Mouse (Mus musculus) small intestine, adult 10 weeks (tissue): ENCODE measurements around the gene Ctnnbip1. TPM values are rescaled to one million over a fixed set of nuclear protein-coding genes. Genes with fewer than 3 reads are reported as not detected.

ENCODE experiments used
- polyA plus RNA-seq: library from polyadenylated mRNA; stranded (reverse); fragments of 350-450 nt; fragmentation: Illumina TruSeq; extraction: RNeasy Lipid Tissue Mini Kit (QIAGEN cat#74804); gene quantifications from one replicate; pipeline ENCODE4 v1.2.3, GENCODE M21; 2014; ENCODE audit warnings: low replicate concordance

Gene Ctnnbip1
- polyA plus RNA-seq, result 10.2 TPM

DNA sequence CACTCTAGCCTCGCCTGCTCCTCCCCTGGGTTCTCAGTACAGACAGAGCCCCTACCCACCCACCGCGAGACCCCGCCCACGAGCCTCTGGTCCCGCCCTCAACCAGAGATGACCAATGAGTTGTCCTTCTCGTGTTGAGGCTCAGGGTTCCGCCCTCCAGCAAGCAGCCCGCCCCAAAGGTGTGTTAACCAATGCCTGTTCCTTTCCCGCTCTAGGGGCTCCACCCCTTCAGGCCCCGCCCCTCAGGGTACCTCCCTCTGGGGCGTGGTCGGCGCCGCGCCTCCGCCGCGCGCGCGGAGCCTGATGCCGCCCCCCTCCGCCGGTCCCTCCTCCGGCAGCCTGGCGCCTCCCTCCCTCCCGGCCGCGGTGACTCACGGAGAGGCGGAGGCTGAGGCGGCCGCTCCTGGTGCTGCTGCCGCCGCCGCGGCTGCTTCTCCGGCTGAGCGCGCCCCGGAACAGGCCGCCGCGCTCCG lies at the start of gene Ctnnbip1:
Gene Ctnnbip1 (plus strand): TSS at position 369 of the 473 bp plus-strand sequence.

GRCm38 (mm10) chr4:149477078-149477477 lies 41.0 kb upstream of the Ctnnbip1 start, which contains the start of gene Tmem274:
Gene Tmem274 (plus strand): TSS chr4:149477378.

DNA sequence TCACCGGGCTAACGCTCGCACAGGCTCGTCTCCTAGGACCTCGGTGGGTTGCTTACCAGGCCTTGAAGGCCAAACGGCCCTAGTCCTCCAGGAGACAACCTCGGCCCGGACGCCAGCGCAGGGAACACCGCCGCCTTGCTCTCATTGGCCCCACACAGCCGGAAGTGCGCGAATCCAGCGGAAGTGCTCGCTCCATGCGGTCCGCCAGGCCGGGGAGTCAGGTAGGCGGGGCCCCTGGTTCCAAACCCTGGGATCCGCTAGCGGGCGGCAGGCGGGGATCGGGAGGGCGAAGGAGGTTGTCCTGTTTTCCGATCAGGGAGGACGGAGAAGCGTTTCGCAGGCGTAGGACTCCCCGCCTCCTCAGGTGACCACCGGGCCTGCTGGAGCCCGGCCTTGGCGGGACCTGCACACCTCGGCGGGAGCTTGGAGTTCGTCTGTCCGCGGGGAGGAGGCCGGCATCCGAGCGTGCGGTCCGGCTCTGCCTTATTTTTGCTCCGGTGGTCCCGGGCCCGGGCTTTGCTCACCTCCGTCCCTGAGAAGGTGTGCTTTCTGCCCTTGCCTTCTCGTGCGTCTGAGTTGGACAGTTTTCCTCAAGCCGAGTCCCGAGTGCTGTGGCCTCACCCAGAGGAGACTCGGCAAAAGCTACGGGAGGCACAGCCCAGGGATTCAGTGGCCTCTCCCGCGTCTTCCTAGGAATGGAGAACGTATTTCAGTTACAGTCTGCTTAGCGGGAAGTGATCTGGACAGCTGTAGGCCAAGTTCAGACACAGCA lies 32.8 kb upstream of the Ctnnbip1 start, which contains the start of the genes Nmnat1 and Lzic:
Gene Nmnat1 (minus strand): TSS at position 150 of the 772 bp plus-strand sequence.
Gene Lzic (plus strand): TSS at position 177 of the 772 bp plus-strand sequence.

GRCm38 (mm10) chr4:149586044-149586782 lies 68.2 kb downstream of the Ctnnbip1 start, which contains the start of gene Clstn1:
Gene Clstn1 (plus strand): TSS chr4:149586468.

Other genes with a start within 250 kb of the Ctnnbip1 start
- 42.9 TPM for gene Kif1b, start 210.5 kb upstream of the Ctnnbip1 start, polyA plus RNA-seq
- 47.1 TPM for gene Ube4b, start 91.5 kb upstream of the Ctnnbip1 start, polyA plus RNA-seq
- gene Rbp7, start 63.3 kb upstream of the Ctnnbip1 start, polyA plus RNA-seq, result 13.6 TPM
- not detected for gene Tmem274, start 40.9 kb upstream of the Ctnnbip1 start, polyA plus RNA-seq
- 5.2 TPM for gene Nmnat1, start 33.0 kb upstream of the Ctnnbip1 start, polyA plus RNA-seq
- gene Lzic, start 33.0 kb upstream of the Ctnnbip1 start, polyA plus RNA-seq, result 43.1 TPM
- 11.8 TPM for gene Clstn1, start 68.2 kb downstream of the Ctnnbip1 start, polyA plus RNA-seq
- 1.4 TPM for gene Pik3cd, start 184.3 kb downstream of the Ctnnbip1 start, polyA plus RNA-seq
- 0.74 TPM for gene Tmem201, start 219.8 kb downstream of the Ctnnbip1 start, polyA plus RNA-seq